8 mouse cellular contexts compared by ENCODE assay signal in the genomic region with DNA sequence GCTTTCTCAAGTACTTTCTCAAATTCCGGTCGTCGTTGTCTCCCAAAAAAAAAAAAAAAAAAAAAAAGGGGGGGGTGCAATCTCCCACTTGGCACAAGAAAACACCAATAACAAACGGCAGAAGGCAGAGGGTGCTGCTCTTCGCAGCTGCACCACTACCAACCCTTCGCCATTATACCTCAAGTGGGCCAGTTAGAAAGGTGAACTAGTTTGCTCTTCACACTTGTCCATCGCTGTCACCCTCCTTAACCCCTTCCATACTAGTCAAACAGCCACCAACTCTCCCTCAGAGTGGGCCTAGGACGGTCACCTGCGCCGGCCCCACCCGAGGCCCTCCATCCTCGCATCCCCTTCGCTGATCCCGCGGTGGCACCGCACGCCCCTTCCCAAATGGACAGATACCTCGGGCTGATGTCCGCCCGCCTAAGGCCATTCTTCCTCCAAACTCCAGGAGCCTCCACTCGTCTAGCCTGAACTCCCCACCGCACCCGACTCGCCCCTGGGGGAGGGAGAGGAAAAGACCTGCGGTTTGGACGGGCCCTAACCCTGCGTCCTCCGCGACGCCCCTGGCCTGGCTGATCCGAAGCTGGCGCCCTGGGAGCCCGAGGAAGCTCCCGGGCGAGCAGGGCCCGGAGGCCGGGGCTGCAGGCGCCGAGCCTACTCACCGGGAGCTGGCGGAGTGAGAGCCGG. TPM values are rescaled to one million over a fixed set of nuclear protein-coding genes. Genes with fewer than 3 reads are reported as not detected.
DNase-seq lines count a peak whose midpoint lies in the region; ATAC-seq and TF ChIP-seq lines count a peak whose summit lies in the region.

No protein-coding gene starts in this region.

- under 1% methylated on average over 39 of the region's 42 CpGs for WGBS in hindbrain, postnatal 0 days
- WGBS in limb, embryonic 14.5 days = 4% methylated on average over 27 of the region's 42 CpGs
- WGBS in midbrain, embryonic 14.5 days = under 1% methylated on average over 42 of the region's 42 CpGs
- WGBS in spleen, adult 2 months = under 1% methylated on average over 42 of the region's 42 CpGs

- H3K4me1 ChIP-seq in hindbrain, postnatal 0 days (ENCODE audit: insufficient read depth, low read length) = no peaks in the 10 kb centered on the region; the same call in 1 of the 2 replicates
- peaks cover 11% of the 10 kb centered on the region for H3K4me1 ChIP-seq in limb, embryonic 14.5 days (ENCODE audit: control insufficient read depth, insufficient read depth, low read length)
- H3K4me1 ChIP-seq in midbrain, embryonic 14.5 days (ENCODE audit: control insufficient read depth, insufficient read depth, low read length) = peaks cover 14% of the 10 kb centered on the region; the same call in 1 of the 2 replicates
- no peaks in the 10 kb centered on the region; the same call in none of the 2 replicates for H3K4me1 ChIP-seq in spleen, adult 2 months (ENCODE audit: control insufficient read depth, insufficient read depth, insufficient read length)

- peak overlapping the region; percentile 96 for H3K4me2 ChIP-seq in hindbrain, postnatal 0 days (ENCODE audit: low read depth, low read length)
- peak overlapping the region; percentile 68 for H3K4me2 ChIP-seq in limb, embryonic 14.5 days (replicated peaks; ENCODE audit: low read depth, low read length, severe bottlenecking)
- H3K4me2 ChIP-seq in midbrain, embryonic 14.5 days (ENCODE audit: low read length) = peak overlapping the region; percentile 87

- ATAC-seq in hindbrain, postnatal 0 days = peak; percentile 75
- ATAC-seq in limb, embryonic 14.5 days (ENCODE audit: low FRiP score, low read depth) = peak; percentile 48
- peak; percentile 80 for ATAC-seq in midbrain, embryonic 14.5 days (ENCODE audit: low FRiP score, low TSS enrichment)

- peak; percentile 52 for TF ChIP-seq CTCF in hindbrain, postnatal 0 days (IDR thresholded peaks at IDR 0.05; ENCODE audit: low read depth)
- TF ChIP-seq CTCF in spleen, adult 2 months (IDR thresholded peaks at IDR 0.05; ENCODE audit: extremely low read depth, insufficient read depth, insufficient read length, insufficient replicate concordance) = no peak

- peak overlapping the region; percentile 95 for H3K4me3 ChIP-seq in hindbrain, postnatal 0 days (ENCODE audit: low read length)
- peak overlapping the region; percentile 96 for H3K4me3 ChIP-seq in limb, embryonic 14.5 days (replicated peaks; ENCODE audit: low read length)
- H3K4me3 ChIP-seq in midbrain, embryonic 14.5 days (replicated peaks; ENCODE audit: low read depth, low read length) = peak overlapping the region; percentile 96
- peak overlapping the region; percentile 93 for H3K4me3 ChIP-seq in spleen, adult 2 months (ENCODE audit: extremely low read depth, insufficient read depth, insufficient read length)

- peak overlapping the region; percentile 98 for H3K9ac ChIP-seq in hindbrain, postnatal 0 days (replicated peaks; ENCODE audit: low read length)
- H3K9ac ChIP-seq in limb, embryonic 14.5 days (ENCODE audit: low read depth, low read length, severe bottlenecking) = peak overlapping the region; percentile 98
- peak overlapping the region; percentile 97 for H3K9ac ChIP-seq in midbrain, embryonic 14.5 days (replicated peaks; ENCODE audit: low read length)

- peak; percentile 48; the same call in 1 of the 2 replicates for TF ChIP-seq POLR2A in limb, embryonic 14.5 days (IDR thresholded peaks at IDR 0.05; ENCODE audit: borderline replicate concordance, extremely low read depth, insufficient read depth, insufficient read length)
- 0 out of 2 replicates have a peak, but pooled peaks have one; percentile 6 for TF ChIP-seq POLR2A in spleen, adult 2 months (IDR thresholded peaks at IDR 0.05; ENCODE audit: low read depth, low read length)

- H3K9me3 ChIP-seq in hindbrain, postnatal 0 days (ENCODE audit: low read length) = no peaks in the 10 kb centered on the region
- H3K9me3 ChIP-seq in limb, embryonic 14.5 days (ENCODE audit: control insufficient read depth, low read length) = no peaks in the 10 kb centered on the region
- no peaks in the 10 kb centered on the region for H3K9me3 ChIP-seq in midbrain, embryonic 14.5 days (ENCODE audit: control insufficient read depth, low read length)

- peak overlapping the region; percentile 98 for H3K27ac ChIP-seq in hindbrain, postnatal 0 days
- H3K27ac ChIP-seq in limb, embryonic 14.5 days (replicated peaks; ENCODE audit: low read depth, low read length) = peak overlapping the region; percentile 96
- H3K27ac ChIP-seq in midbrain, embryonic 14.5 days (replicated peaks; ENCODE audit: low read depth, low read length) = peak overlapping the region; percentile 97
- peak overlapping the region; percentile 99 for H3K27ac ChIP-seq in spleen, adult 2 months (ENCODE audit: insufficient read depth, low read length)

- no peaks in the 10 kb centered on the region for H3K36me3 ChIP-seq in hindbrain, postnatal 0 days (ENCODE audit: insufficient read depth, low read length)
- no peaks in the 10 kb centered on the region for H3K36me3 ChIP-seq in limb, embryonic 14.5 days (ENCODE audit: control insufficient read depth, insufficient read depth, low read length)
- no peaks in the 10 kb centered on the region for H3K36me3 ChIP-seq in midbrain, embryonic 14.5 days (ENCODE audit: control insufficient read depth, insufficient read depth, low read length)
- H3K36me3 ChIP-seq in spleen, adult 2 months (ENCODE audit: control insufficient read depth, insufficient read depth, low read length) = no peaks in the 10 kb centered on the region

- H3K27me3 ChIP-seq in hindbrain, postnatal 0 days (ENCODE audit: insufficient read depth, low read length) = no peaks in the 10 kb centered on the region
- no peaks in the 10 kb centered on the region for H3K27me3 ChIP-seq in limb, embryonic 14.5 days (ENCODE audit: control insufficient read depth, insufficient read depth, low read length)
- no peaks in the 10 kb centered on the region for H3K27me3 ChIP-seq in midbrain, embryonic 14.5 days (ENCODE audit: control insufficient read depth, insufficient read depth, low read length)
- H3K27me3 ChIP-seq in spleen, adult 2 months (ENCODE audit: control insufficient read depth, insufficient read depth, low read length) = no peaks in the 10 kb centered on the region

- DNase-seq in urinary bladder, adult 18-20 months (ENCODE audit: low spot score in 2 of 2) = peak; percentile 11 to 69
- DNase-seq in urinary bladder, postnatal 10 days (ENCODE audit: low spot score) = no peak
- DNase-seq in cerebellum, adult 9-10 months = peak; percentile 54
- DNase-seq in forelimb bud, embryonic 11.5 days (ENCODE audit: low read depth, low spot score) = peak; percentile 36
- DNase-seq in hindbrain, postnatal 0 days (ENCODE audit: low spot score) = peak; percentile 76
- DNase-seq in limb, embryonic 14.5 days (ENCODE audit: low spot score) = peak; percentile 14
- peak; percentile 73 for DNase-seq in midbrain, embryonic 14.5 days
- DNase-seq in spleen, adult 2 months (ENCODE audit: low read depth in 1 of 2, low spot score in 2 of 2) = peak; percentile 21 to 32

RNA-seq across cellular contexts. Expression of gene Pigl, which starts 1.6 kb away (rescaled TPM):
- total RNA-seq in hindbrain, postnatal 0 days (2014; rRNA removed) = 5.9 and 6.7 TPM in 2 replicates
- polyA plus RNA-seq in hindbrain, postnatal 0 days (2015; fragmentation: Nextera tagmentation; extraction: Ambion mirVana) = 6.6 and 6.9 TPM in 2 replicates
- 9.7 and 10.8 TPM in 2 replicates for polyA plus RNA-seq in limb, embryonic 14.5 days (2012; rRNA removed)
- 7.9 and 9.0 TPM in 2 replicates for polyA plus RNA-seq in limb, embryonic 14.5 days (2014; fragmentation: Nextera tagmentation; extraction: Ambion mirVana)
- polyA plus RNA-seq in midbrain, embryonic 14.5 days (2014; fragmentation: Nextera tagmentation; extraction: Ambion mirVana) = 6.6 and 6.7 TPM in 2 replicates
- polyA plus RNA-seq in spleen, adult 2 months (2012; rRNA removed) = 4.1 and 4.5 TPM in 2 replicates

RNA-seq across cellular contexts. Expression of gene Ncor1, which starts 1.7 kb away (rescaled TPM):
- 137 and 159 TPM in 2 replicates for total RNA-seq in hindbrain, postnatal 0 days (2014; rRNA removed)
- polyA plus RNA-seq in hindbrain, postnatal 0 days (2015; fragmentation: Nextera tagmentation; extraction: Ambion mirVana) = 143 and 148 TPM in 2 replicates
- polyA plus RNA-seq in limb, embryonic 14.5 days (2012; rRNA removed) = 132 and 136 TPM in 2 replicates
- polyA plus RNA-seq in limb, embryonic 14.5 days (2014; fragmentation: Nextera tagmentation; extraction: Ambion mirVana) = 171 and 173 TPM in 2 replicates
- 170 and 211 TPM in 2 replicates for polyA plus RNA-seq in midbrain, embryonic 14.5 days (2014; fragmentation: Nextera tagmentation; extraction: Ambion mirVana)
- polyA plus RNA-seq in spleen, adult 2 months (2012; rRNA removed) = 78.5 and 84.5 TPM in 2 replicates
